Mouse (Mus musculus) liver, postnatal 0 days (tissue): Measurements from ENCODE around the gene Gm49361.

Source experiments
- CTCF ChIP-seq: sonication (generic); IDR thresholded peaks from 2 replicates; pipeline ENCODE4 v1.5.1; 2016; ENCODE audit warnings: antibody characterized with exemption, low read depth
- EP300 ChIP-seq: IDR thresholded peaks from 2 replicates; pipeline ENCODE4 v1.6.1; 2016; ENCODE audit warnings: antibody characterized with exemption, low read depth, mild to moderate bottlenecking

DNA sequence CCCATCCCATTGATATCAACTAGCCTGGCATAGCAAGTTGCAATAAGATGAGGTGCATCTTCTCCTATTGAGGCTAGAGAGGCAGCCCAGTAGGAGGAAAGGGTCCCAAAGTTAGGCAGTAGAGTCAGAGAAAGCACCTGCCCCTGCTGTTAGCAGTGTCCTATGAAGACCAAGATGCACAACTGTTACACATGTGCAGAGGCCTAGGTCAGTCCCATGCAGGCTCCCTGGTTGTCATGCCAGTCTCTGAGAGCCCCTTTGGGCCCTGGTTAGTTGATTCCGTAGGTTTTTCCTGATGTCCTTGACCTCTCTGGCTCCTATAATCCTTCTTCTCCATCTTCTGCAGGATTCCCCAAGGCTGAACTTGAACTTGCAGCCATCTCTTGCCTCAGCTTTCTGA lies 66.4 kb downstream of the Gm49361 start:
- TF ChIP-seq CTCF (no peak), EP300 (no peak)
